Mouse (Mus musculus) cerebellum, adult 2 months (tissue): ENCODE data around the gene Tbc1d17. TPM values are rescaled to one million over a fixed set of nuclear protein-coding genes. Genes with fewer than 3 reads are reported as not detected.
A peak's percentile ranks its signal among the peaks of the same experiment; 100 is the strongest.

Source experiments
- DNase-seq, 2 experiments: peaks; one replicate each; pipeline ENCODE4 v3.0.0; 2021
- H3K27ac ChIP-seq: fragments of 200-500 bp; 2 replicates; pipeline ENCODE4 v1.5.1; 2012; ENCODE audit warnings: low read length, control low read depth, inconsistent platforms; ENCODE audit not compliant: insufficient read depth
- H3K27me3 ChIP-seq: fragments of 200-500 bp; 2 replicates; pipeline ENCODE4 v1.6.1; 2012; ENCODE audit warnings: inconsistent platforms, mild to moderate bottlenecking, low read length, moderate library complexity; ENCODE audit not compliant: control insufficient read depth, insufficient read depth
- H3K4me1 ChIP-seq: fragments of 200-500 bp; 2 replicates; pipeline ENCODE4 v1.6.1; 2011; ENCODE audit warnings: low read length; ENCODE audit not compliant: control insufficient read depth, insufficient read depth
- H3K4me3 ChIP-seq: fragments of 200-500 bp; replicated peaks from 2 replicates; pipeline ENCODE3; 2011; ENCODE audit warnings: mild to moderate bottlenecking, low read depth, low read length, control low read depth; ENCODE audit not compliant: insufficient read depth
- CTCF ChIP-seq: fragments of 200-500 bp; IDR thresholded peaks from 2 replicates; pipeline ENCODE4 v1.5.1; 2011; ENCODE audit warnings: low read depth, mild to moderate bottlenecking, control low read depth, low read length, moderate library complexity, borderline replicate concordance; ENCODE audit not compliant: insufficient read depth
- POLR2A ChIP-seq: fragments of 200-500 bp; IDR thresholded peaks from 2 replicates; pipeline ENCODE4 v1.6.1; 2011; ENCODE audit warnings: low read length, control low read depth, borderline replicate concordance; ENCODE audit not compliant: insufficient read depth
- whole genome bisulfite sequencing: fragments of 180-500 bp; shearing (Covaris S2); methylation state at CpG from one replicate; pipeline ENCODE4 v1.1.7; 2018; 5-methylcytosine and 5-hydroxymethylcytosine counted together
- polyA plus RNA-seq: library from polyadenylated mRNA; depleted of rRNA; stranded (reverse); fragments of >200 nt; gene quantifications from 2 replicates; pipeline ENCODE4 v1.2.3, GENCODE M21; 2012

Tbc1d17 gene
- polyA plus RNA-seq, 1 experiment: 119 TPM

DNA sequence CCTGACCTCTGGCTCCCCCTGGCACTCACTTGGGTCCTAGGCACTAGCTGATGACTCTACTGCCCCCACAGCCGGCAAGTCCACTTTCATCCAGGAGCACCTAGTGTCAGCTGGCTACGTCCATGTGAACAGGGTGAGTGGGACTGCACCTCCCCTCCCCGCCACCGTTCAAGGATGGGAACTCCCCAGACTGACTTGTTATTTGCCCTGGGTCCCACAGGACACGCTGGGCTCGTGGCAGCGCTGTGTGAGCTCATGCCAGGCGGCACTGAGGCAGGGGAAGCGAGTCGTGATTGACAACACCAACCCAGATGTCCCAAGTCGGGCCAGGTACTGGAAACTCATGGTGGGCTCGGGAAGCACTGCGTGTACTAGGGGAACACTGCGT, 12.5 kb upstream of the Tbc1d17 start:
- no peak for TF ChIP-seq CTCF
- no peak for TF ChIP-seq POLR2A
- H3K4me3 ChIP-seq: no peak overlapping the region
- H3K27ac ChIP-seq: no peak overlapping the region
- H3K27me3 ChIP-seq: no peaks in the 10 kb centered on the region
- WGBS: 49% methylated on average over 14 of the region's 14 CpGs
- H3K4me1 ChIP-seq: peaks cover 37% of the 10 kb centered on the region
- peak in 1 of 2 experiments; percentile 19 for DNase-seq

- no peak overlapping the region for H3K27ac ChIP-seq
- H3K27me3 ChIP-seq: no peaks in the 10 kb centered on the region
- peaks cover 31% of the 10 kb centered on the region for H3K4me1 ChIP-seq
- no peak overlapping the region for H3K4me3 ChIP-seq
- TF ChIP-seq POLR2A: no peak
- peak; percentile 86 for TF ChIP-seq CTCF
- DNase-seq: peak; percentile 65 to 72
- WGBS: 20% methylated on average over 22 of the region's 22 CpGs
Observed at GRCm38 (mm10) chr7:44860576-44861428, 11.9 kb upstream of the Tbc1d17 start.

GRCm38 (mm10) chr7:44859896-44860295, 11.0 kb upstream of the Tbc1d17 start:
- DNase-seq: peak in 1 of 2 experiments; percentile 22
- 84% methylated on average over 11 of the region's 11 CpGs for WGBS
- H3K4me1 ChIP-seq: peaks cover 22% of the 10 kb centered on the region
- H3K27me3 ChIP-seq: no peaks in the 10 kb centered on the region
- H3K27ac ChIP-seq: no peak overlapping the region
- no peak overlapping the region for H3K4me3 ChIP-seq
- TF ChIP-seq POLR2A (no peak), CTCF (no peak)

DNA sequence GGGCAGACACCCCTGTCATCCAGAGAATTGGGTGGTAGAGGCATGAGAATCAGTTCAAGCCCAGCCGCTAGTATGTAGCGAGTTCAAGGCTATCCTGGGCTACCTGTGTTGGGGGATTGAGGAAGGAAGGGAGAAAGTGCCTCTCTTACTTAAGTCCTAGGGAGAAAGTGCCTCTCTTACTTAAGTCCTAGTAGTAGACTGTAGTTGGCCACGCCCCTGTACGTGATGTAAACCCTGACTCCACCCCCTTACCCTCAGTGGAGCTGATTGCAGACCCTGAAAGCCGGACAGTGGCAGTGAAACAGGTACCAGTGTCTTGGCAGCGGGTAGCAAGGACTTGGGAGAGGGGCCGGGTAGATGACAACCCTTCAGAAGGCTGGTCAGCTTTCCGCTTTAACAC, 9.0 kb upstream of the Tbc1d17 start:
- peak overlapping the region; percentile 33 for H3K4me3 ChIP-seq
- H3K27ac ChIP-seq: no peak overlapping the region
- TF ChIP-seq CTCF: no peak
- peaks cover 12% of the 10 kb centered on the region for H3K4me1 ChIP-seq
- H3K27me3 ChIP-seq: no peaks in the 10 kb centered on the region
- WGBS: 26% methylated on average over 8 of the region's 8 CpGs
- peak in 1 of 2 experiments; percentile 40 for DNase-seq

DNA sequence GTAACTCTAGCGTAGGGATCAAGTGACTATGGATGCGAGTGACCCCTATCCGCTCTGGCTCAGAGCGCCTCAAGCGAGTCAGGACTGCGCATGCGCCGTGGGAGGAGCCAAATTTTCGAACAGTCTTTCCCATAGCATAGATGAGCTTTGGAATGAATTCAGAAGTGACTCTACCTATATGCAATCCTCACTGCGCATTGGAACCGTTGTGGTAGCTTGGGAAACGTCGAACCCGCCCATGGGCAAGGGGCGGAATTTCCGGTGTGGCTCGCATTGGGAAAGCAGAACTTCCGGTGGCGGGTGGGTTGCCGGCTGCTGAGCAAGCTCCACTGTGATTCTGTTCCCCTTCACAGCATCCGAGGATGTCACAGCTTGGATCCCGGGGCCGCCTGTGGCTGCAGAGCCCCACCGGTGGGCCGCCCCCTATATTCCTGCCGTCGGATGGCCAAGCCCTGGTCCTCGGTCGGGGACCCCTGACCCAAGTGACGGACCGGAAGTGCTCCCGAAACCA, 8.2 kb upstream of the Tbc1d17 start, which contains the start of gene Pnkp:
Pnkp (plus strand) TSS at position 98 of the 511 bp plus-strand sequence.
- under 1% methylated on average over 32 of the region's 32 CpGs for WGBS
- Histone ChIP-seq H3K27ac (peak within 1 kb of the TSS; percentile 59), H3K27me3 (no peaks in the 10 kb centered on the region), H3K4me3 (peak within 1 kb of the TSS; percentile 59), H3K4me1 (peaks cover 14% of the 10 kb centered on the region)
- TF ChIP-seq CTCF (no peak), POLR2A (peak; percentile 85; the same call in 1 of the 2 replicates)
- DNase-seq: peak; percentile 86 to 88

- peaks cover 15% of the 10 kb centered on the region for H3K4me1 ChIP-seq
- no peak for DNase-seq
Observed at GRCm38 (mm10) chr7:44856265-44856916, 7.5 kb upstream of the Tbc1d17 start.

GRCm38 (mm10) chr7:44855036-44855435, 6.2 kb upstream of the Tbc1d17 start:
- WGBS: 19% methylated on average over 10 of the region's 10 CpGs
- H3K4me1 ChIP-seq: peaks cover 9% of the 10 kb centered on the region
- no peak for TF ChIP-seq POLR2A
- TF ChIP-seq CTCF: no peak

More at GRCm38 (mm10) chr7:44856265-44856916, 7.5 kb upstream of the Tbc1d17 start:
- peak overlapping the region; percentile 59 for H3K4me3 ChIP-seq
- 65% methylated on average over 9 of the region's 9 CpGs for WGBS
- peak overlapping the region; percentile 18; the same call in 1 of the 2 replicates for H3K27ac ChIP-seq
- no peak for TF ChIP-seq CTCF
- TF ChIP-seq POLR2A: no peak
- H3K27me3 ChIP-seq: no peaks in the 10 kb centered on the region

More at GRCm38 (mm10) chr7:44855036-44855435, 6.2 kb upstream of the Tbc1d17 start:
- no peaks in the 10 kb centered on the region for H3K27me3 ChIP-seq
- H3K27ac ChIP-seq: peak overlapping the region; percentile 93
- H3K4me3 ChIP-seq: peak overlapping the region; percentile 69
- DNase-seq: no peak
